Mouse (Mus musculus): ENCODE measurements around the gene Brd3. TPM values are rescaled to one million over a fixed set of nuclear protein-coding genes. Genes with fewer than 3 reads are reported as not detected.

Brd3 gene
- polyA plus RNA-seq, 1 experiment from 2014 or later = 126 TPM

- TF ChIP-seq CTCF (IDR thresholded peaks at IDR 0.05; ENCODE audit: low read depth) = peak; percentile 50
- DNase-seq = peak; percentile 26
- Histone ChIP-seq H3K9me3 (ENCODE audit: low read depth, low read length) (no peaks in the 10 kb centered on the region), H3K27ac (ENCODE audit: low read depth) (no peak overlapping the region), H3K4me2 (no peak overlapping the region), H3K4me3 (ENCODE audit: low read depth, low read length) (no peak overlapping the region), H3K4me1 (ENCODE audit: insufficient read depth) (peaks cover 3% of the 10 kb centered on the region; the same call in 1 of the 2 replicates), H3K27me3 (ENCODE audit: insufficient read depth, low read length) (no peaks in the 10 kb centered on the region), H3K36me3 (ENCODE audit: insufficient read depth) (peaks cover 82% of the 10 kb centered on the region), H3K9ac (no peak overlapping the region)
- WGBS = 82% methylated on average over 5 of the region's 5 CpGs
- no peak for ATAC-seq (ENCODE audit: insufficient read depth)
Observed at GRCm38 (mm10) chr2:27447782-27448181, 59.7 kb downstream of the Brd3 start.

DNA sequence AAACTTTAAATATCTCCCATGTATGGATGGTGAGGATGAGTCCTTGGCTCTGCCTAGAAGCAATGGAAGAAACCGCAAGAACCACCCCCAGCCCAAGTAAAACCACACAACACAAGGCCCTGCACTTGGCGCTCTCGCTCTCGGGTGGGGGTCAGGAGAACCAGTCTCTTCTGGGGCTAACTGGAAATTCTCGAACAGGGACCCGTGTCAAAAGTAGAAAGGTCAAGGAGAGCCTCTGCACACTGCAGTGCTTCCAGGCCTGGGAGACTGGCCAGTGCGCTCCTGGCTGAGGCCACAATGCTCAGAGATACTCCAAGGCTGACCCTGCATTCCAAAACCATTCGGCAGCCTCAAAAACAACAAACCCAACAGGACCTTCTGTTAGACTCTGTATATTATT, 60.6 kb downstream of the Brd3 start:
- WGBS = 85% methylated on average over 8 of the region's 8 CpGs
- Histone ChIP-seq H3K27me3 (ENCODE audit: insufficient read depth, low read length) (no peaks in the 10 kb centered on the region), H3K4me2 (no peak overlapping the region), H3K4me3 (ENCODE audit: low read depth, low read length) (no peak overlapping the region), H3K36me3 (ENCODE audit: insufficient read depth) (peaks cover 73% of the 10 kb centered on the region), H3K9ac (no peak overlapping the region), H3K4me1 (ENCODE audit: insufficient read depth) (peaks cover 5% of the 10 kb centered on the region; the same call in 1 of the 2 replicates), H3K27ac (ENCODE audit: low read depth) (no peak overlapping the region), H3K9me3 (ENCODE audit: low read depth, low read length) (no peaks in the 10 kb centered on the region)
- DNase-seq (no peak), ATAC-seq (ENCODE audit: insufficient read depth) (no peak)
- no peak for TF ChIP-seq CTCF (IDR thresholded peaks at IDR 0.05; ENCODE audit: low read depth)

GRCm38 (mm10) chr2:27445910-27446309, 61.6 kb downstream of the Brd3 start:
- no peak for DNase-seq

DNA sequence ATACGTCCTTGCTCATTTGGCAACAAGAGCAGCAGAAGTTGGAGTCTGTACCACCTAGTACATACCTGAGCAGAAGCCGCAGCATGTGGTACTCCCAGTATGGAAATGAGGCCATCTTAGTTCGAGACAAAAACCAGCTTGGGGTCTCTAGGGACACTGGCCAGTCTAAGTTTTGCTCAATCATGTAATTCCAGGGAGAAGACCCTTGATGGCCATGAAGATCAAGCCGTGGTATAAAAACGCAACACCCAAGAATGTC, 64.1 kb downstream of the Brd3 start:
- DNase-seq (no peak), ATAC-seq (ENCODE audit: insufficient read depth) (no peak)
- no peaks in the 10 kb centered on the region for H3K27me3 ChIP-seq (ENCODE audit: insufficient read depth, low read length)
- H3K4me2 ChIP-seq = peak overlapping the region; percentile 84; the same call in 1 of the 2 replicates
- TF ChIP-seq CTCF (IDR thresholded peaks at IDR 0.05; ENCODE audit: low read depth) = no peak
- no peaks in the 10 kb centered on the region for H3K9me3 ChIP-seq (ENCODE audit: low read depth, low read length)
- no peak overlapping the region for H3K9ac ChIP-seq
- peaks cover 5% of the 10 kb centered on the region; the same call in 1 of the 2 replicates for H3K4me1 ChIP-seq (ENCODE audit: insufficient read depth)
- no peak overlapping the region for H3K27ac ChIP-seq (ENCODE audit: low read depth)
- WGBS = 74% methylated on average over 5 of the region's 5 CpGs
- 0 out of 2 replicates have a peak overlapping the region, but pooled peaks have one; percentile 55 for H3K4me3 ChIP-seq (ENCODE audit: low read depth, low read length)
- H3K36me3 ChIP-seq (ENCODE audit: insufficient read depth) = peaks cover 39% of the 10 kb centered on the region

More at GRCm38 (mm10) chr2:27445910-27446309, 61.6 kb downstream of the Brd3 start:
- Histone ChIP-seq H3K4me2 (no peak overlapping the region), H3K27me3 (ENCODE audit: insufficient read depth, low read length) (no peaks in the 10 kb centered on the region), H3K4me1 (ENCODE audit: insufficient read depth) (peaks cover 5% of the 10 kb centered on the region; the same call in 1 of the 2 replicates), H3K9ac (no peak overlapping the region), H3K27ac (ENCODE audit: low read depth) (no peak overlapping the region), H3K36me3 (ENCODE audit: insufficient read depth) (peaks cover 64% of the 10 kb centered on the region), H3K9me3 (ENCODE audit: low read depth, low read length) (no peaks in the 10 kb centered on the region), H3K4me3 (ENCODE audit: low read depth, low read length) (no peak overlapping the region)
- no peak for ATAC-seq (ENCODE audit: insufficient read depth)
- TF ChIP-seq CTCF (IDR thresholded peaks at IDR 0.05; ENCODE audit: low read depth) = no peak
- WGBS = 89% methylated on average over 3 of the region's 3 CpGs

DNA sequence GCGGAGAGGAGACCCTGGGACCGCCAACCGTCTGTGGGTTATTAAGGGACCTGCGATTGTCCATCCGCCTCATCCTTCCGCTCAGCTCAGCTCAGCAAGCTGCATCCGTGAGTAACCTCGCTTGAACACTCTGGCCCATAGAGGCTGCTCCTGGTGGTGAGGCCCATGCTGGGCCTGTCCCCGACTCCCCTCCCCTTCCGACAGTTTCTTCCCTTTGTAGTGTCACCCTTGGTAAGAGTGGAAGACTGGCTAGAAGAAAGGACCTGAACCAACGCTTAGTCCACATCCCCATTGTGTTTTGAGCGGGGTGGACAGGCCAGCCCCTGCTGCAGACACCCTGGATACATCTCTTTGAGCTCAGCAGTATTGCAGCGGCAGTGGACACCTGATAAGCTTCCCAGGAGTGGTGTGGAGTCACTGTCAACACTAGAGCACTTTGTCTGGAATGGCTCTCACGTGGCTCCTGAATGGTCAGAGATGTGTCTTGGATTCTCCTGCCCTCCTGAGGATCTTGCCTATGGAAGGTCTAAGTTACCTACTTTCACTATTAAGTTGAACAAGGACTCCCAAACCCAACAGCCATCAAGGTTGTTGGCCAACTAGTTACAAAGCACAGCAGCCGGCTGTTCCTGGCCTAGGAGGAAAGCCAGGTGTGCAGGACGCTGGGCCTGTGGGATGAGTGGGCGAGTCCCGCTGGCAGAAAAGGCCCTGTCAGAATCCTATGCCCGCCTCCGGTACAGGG, 64.6 kb downstream of the Brd3 start:
- Histone ChIP-seq H3K9ac (peak overlapping the region; percentile 59), H3K27ac (ENCODE audit: low read depth) (peak overlapping the region; percentile 65; the same call in 1 of the 2 replicates), H3K27me3 (ENCODE audit: insufficient read depth, low read length) (no peaks in the 10 kb centered on the region), H3K4me2 (peak overlapping the region; percentile 84), H3K4me1 (ENCODE audit: insufficient read depth) (peaks cover 5% of the 10 kb centered on the region; the same call in 1 of the 2 replicates), H3K4me3 (ENCODE audit: low read depth, low read length) (peak overlapping the region; percentile 55), H3K36me3 (ENCODE audit: insufficient read depth) (peaks cover 34% of the 10 kb centered on the region), H3K9me3 (ENCODE audit: low read depth, low read length) (no peaks in the 10 kb centered on the region)
- TF ChIP-seq CTCF (IDR thresholded peaks at IDR 0.05; ENCODE audit: low read depth) = no peak
- no peak for DNase-seq
- 28% methylated on average over 20 of the region's 20 CpGs for WGBS
- ATAC-seq (ENCODE audit: insufficient read depth) = peak; percentile 45

GRCm38 (mm10) chr2:27441767-27442707, 65.4 kb downstream of the Brd3 start, which contains the start of gene Brd3os:
Gene Brd3os (plus strand): TSS chr2:27442324.
- 1% methylated on average over 36 of the region's 36 CpGs for WGBS
- no peak for TF ChIP-seq CTCF (IDR thresholded peaks at IDR 0.05; ENCODE audit: low read depth)

GRCm38 (mm10) chr2:27438281-27438680, 69.2 kb downstream of the Brd3 start:
- Histone ChIP-seq H3K27ac (ENCODE audit: low read depth) (no peak overlapping the region), H3K36me3 (ENCODE audit: insufficient read depth) (no peaks in the 10 kb centered on the region), H3K27me3 (ENCODE audit: insufficient read depth, low read length) (no peaks in the 10 kb centered on the region), H3K4me1 (ENCODE audit: insufficient read depth) (peaks cover 5% of the 10 kb centered on the region; the same call in 1 of the 2 replicates), H3K9me3 (ENCODE audit: low read depth, low read length) (no peaks in the 10 kb centered on the region), H3K9ac (no peak overlapping the region), H3K4me3 (ENCODE audit: low read depth, low read length) (no peak overlapping the region), H3K4me2 (no peak overlapping the region)
- no peak for TF ChIP-seq CTCF (IDR thresholded peaks at IDR 0.05; ENCODE audit: low read depth)
- peak; percentile 38 for DNase-seq
- WGBS = 17% methylated on average over 11 of the region's 11 CpGs
- ATAC-seq (ENCODE audit: insufficient read depth) = no peak

More at GRCm38 (mm10) chr2:27441767-27442707, 65.4 kb downstream of the Brd3 start, which contains the start of gene Brd3os:
- Histone ChIP-seq H3K27ac (ENCODE audit: low read depth) (peak within 1 kb of the TSS; percentile 73), H3K4me2 (peak within 1 kb of the TSS; percentile 84), H3K27me3 (ENCODE audit: insufficient read depth, low read length) (no peaks in the 10 kb centered on the region), H3K9me3 (ENCODE audit: low read depth, low read length) (no peaks in the 10 kb centered on the region), H3K36me3 (ENCODE audit: insufficient read depth) (peaks cover 26% of the 10 kb centered on the region), H3K4me3 (ENCODE audit: low read depth, low read length) (peak within 1 kb of the TSS; percentile 55), H3K4me1 (ENCODE audit: insufficient read depth) (peaks cover 5% of the 10 kb centered on the region; the same call in 1 of the 2 replicates), H3K9ac (peak within 1 kb of the TSS; percentile 59)
- peak; percentile 90 for ATAC-seq (ENCODE audit: insufficient read depth)
- DNase-seq = peak; percentile 99

Data from lung, embryonic 14.5 days (tissue).